Mouse (Mus musculus): ENCODE results near the gene Csrp3. TPM values are rescaled to one million over a fixed set of nuclear protein-coding genes. Genes with fewer than 3 reads are reported as not detected.
A peak's percentile ranks its signal among the peaks of the same experiment; 100 is the strongest.

Csrp3 gene
- polyA plus RNA-seq, 1 experiment from 2014 or later, result 285 TPM

GRCm38 (mm10) chr7:48812358-48812757 is 35.5 kb downstream of the Csrp3 start:
- Histone ChIP-seq H3K9ac (ENCODE audit: low read depth, low read length) (no peak overlapping the region), H3K4me1 (ENCODE audit: control insufficient read depth, insufficient read depth, low read length) (no peaks in the 10 kb centered on the region), H3K4me2 (ENCODE audit: low read depth, low read length) (no peak overlapping the region), H3K36me3 (ENCODE audit: control insufficient read depth, insufficient read depth, low read length) (peaks cover 50% of the 10 kb centered on the region), H3K27ac (replicated peaks; ENCODE audit: low read depth, low read length) (no peak overlapping the region), H3K4me3 (ENCODE audit: low read depth, low read length) (no peak overlapping the region), H3K27me3 (replicated peaks; ENCODE audit: control insufficient read depth, insufficient read depth, low read length) (no peaks in the 10 kb centered on the region), H3K9me3 (ENCODE audit: control insufficient read depth, low read length) (no peaks in the 10 kb centered on the region)
- no peak for ATAC-seq (ENCODE audit: low read depth)
- no peak for DNase-seq (ENCODE audit: low spot score)

DNA sequence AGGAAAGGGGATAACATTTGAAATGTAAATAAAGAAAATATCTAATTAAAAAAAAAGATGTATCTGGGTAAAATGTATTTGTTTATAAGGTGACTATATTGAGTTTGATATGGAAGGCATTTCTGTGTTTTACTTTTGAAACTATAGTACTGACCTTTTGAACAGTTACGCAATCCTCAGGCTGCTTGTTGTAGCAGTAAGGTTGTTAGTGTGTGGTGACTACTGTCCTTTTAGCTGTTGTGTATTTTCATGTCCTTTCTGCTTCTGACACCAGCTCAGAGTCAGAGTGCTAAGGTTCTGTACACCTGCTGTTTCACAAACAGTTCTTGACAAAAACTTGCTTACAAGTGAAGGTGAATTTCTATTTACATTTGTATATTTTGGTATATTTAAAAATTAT is 37.2 kb downstream of the Csrp3 start:
- ATAC-seq (ENCODE audit: low read depth), result no peak
- H3K4me1 ChIP-seq (ENCODE audit: control insufficient read depth, insufficient read depth, low read length), result no peaks in the 10 kb centered on the region
- H3K27ac ChIP-seq (replicated peaks; ENCODE audit: low read depth, low read length), result no peak overlapping the region
- H3K4me2 ChIP-seq (ENCODE audit: low read depth, low read length), result no peak overlapping the region
- peaks cover 54% of the 10 kb centered on the region for H3K36me3 ChIP-seq (ENCODE audit: control insufficient read depth, insufficient read depth, low read length)
- no peak overlapping the region for H3K4me3 ChIP-seq (ENCODE audit: low read depth, low read length)
- no peak for DNase-seq (ENCODE audit: low spot score)
- 88% methylated on average over 1 of the region's 1 CpGs for WGBS
- H3K27me3 ChIP-seq (replicated peaks; ENCODE audit: control insufficient read depth, insufficient read depth, low read length), result no peaks in the 10 kb centered on the region
- no peaks in the 10 kb centered on the region for H3K9me3 ChIP-seq (ENCODE audit: control insufficient read depth, low read length)
- no peak overlapping the region for H3K9ac ChIP-seq (ENCODE audit: low read depth, low read length)

DNA sequence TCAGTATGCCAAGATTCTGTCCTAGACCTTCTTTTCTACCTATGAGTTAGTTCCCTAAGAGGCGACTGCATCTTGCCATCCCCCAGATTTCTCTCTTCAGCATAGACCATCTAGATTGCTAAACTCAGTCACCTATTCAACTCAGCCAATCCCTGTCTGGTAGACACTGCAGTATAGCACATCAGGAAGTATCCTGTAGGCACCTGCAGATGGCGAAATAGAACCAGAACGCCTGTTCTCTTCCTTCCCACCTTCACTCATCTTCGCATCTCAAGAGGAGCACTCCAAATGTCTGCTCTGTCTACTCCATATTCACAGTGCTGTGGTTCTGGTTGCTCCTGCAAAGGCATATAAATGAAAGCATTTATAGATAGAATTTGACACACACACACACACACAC is 41.2 kb downstream of the Csrp3 start:
- peaks cover 71% of the 10 kb centered on the region for H3K36me3 ChIP-seq (ENCODE audit: control insufficient read depth, insufficient read depth, low read length)
- H3K9me3 ChIP-seq (ENCODE audit: control insufficient read depth, low read length), result no peaks in the 10 kb centered on the region
- WGBS, result 91% methylated on average over 4 of the region's 4 CpGs
- H3K27ac ChIP-seq (replicated peaks; ENCODE audit: low read depth, low read length), result no peak overlapping the region
- no peak overlapping the region for H3K9ac ChIP-seq (ENCODE audit: low read depth, low read length)
- DNase-seq (ENCODE audit: low spot score) (no peak), ATAC-seq (ENCODE audit: low read depth) (no peak)
- H3K4me1 ChIP-seq (ENCODE audit: control insufficient read depth, insufficient read depth, low read length), result no peaks in the 10 kb centered on the region
- H3K4me2 ChIP-seq (ENCODE audit: low read depth, low read length), result no peak overlapping the region
- no peak overlapping the region for H3K4me3 ChIP-seq (ENCODE audit: low read depth, low read length)
- H3K27me3 ChIP-seq (replicated peaks; ENCODE audit: control insufficient read depth, insufficient read depth, low read length), result no peaks in the 10 kb centered on the region

DNA sequence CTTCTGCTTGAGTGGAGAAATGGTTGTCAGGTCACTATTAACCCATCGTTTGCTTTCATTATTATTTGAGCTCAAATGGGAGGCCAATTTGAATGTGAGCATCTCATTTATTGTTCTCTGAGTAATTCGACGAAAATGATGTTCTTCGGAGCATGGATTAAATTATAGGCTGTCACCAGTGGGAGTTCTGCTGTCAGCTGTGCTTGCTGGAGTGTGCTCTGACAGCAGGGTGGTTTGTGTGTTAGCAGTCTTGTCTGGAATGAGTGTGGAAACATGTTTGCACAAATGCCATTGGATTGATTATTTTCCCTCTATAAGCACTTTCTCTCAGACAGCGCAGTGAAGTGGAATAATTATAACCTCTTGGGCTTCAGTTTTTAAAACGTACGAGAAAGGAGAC is 44.5 kb downstream of the Csrp3 start:
- H3K9me3 ChIP-seq (ENCODE audit: control insufficient read depth, low read length), result no peaks in the 10 kb centered on the region
- peaks cover 68% of the 10 kb centered on the region for H3K36me3 ChIP-seq (ENCODE audit: control insufficient read depth, insufficient read depth, low read length)
- no peaks in the 10 kb centered on the region for H3K4me1 ChIP-seq (ENCODE audit: control insufficient read depth, insufficient read depth, low read length)
- no peak for ATAC-seq (ENCODE audit: low read depth)
- DNase-seq (ENCODE audit: low spot score), result no peak
- no peak overlapping the region for H3K4me2 ChIP-seq (ENCODE audit: low read depth, low read length)
- H3K27ac ChIP-seq (replicated peaks; ENCODE audit: low read depth, low read length), result no peak overlapping the region
- no peak overlapping the region for H3K4me3 ChIP-seq (ENCODE audit: low read depth, low read length)
- H3K9ac ChIP-seq (ENCODE audit: low read depth, low read length), result no peak overlapping the region
- WGBS, result 77% methylated on average over 7 of the region's 7 CpGs
- H3K27me3 ChIP-seq (replicated peaks; ENCODE audit: control insufficient read depth, insufficient read depth, low read length), result no peaks in the 10 kb centered on the region

GRCm38 (mm10) chr7:48795130-48795529 is 52.7 kb downstream of the Csrp3 start:
- Histone ChIP-seq H3K27me3 (replicated peaks; ENCODE audit: control insufficient read depth, insufficient read depth, low read length) (no peaks in the 10 kb centered on the region), H3K36me3 (ENCODE audit: control insufficient read depth, insufficient read depth, low read length) (peaks cover 20% of the 10 kb centered on the region), H3K4me1 (ENCODE audit: control insufficient read depth, insufficient read depth, low read length) (0 out of 2 replicates have a peak, but pooled peaks cover 5% of the 10 kb centered on the region), H3K4me3 (ENCODE audit: low read depth, low read length) (no peak overlapping the region), H3K9me3 (ENCODE audit: control insufficient read depth, low read length) (no peaks in the 10 kb centered on the region), H3K27ac (replicated peaks; ENCODE audit: low read depth, low read length) (no peak overlapping the region), H3K9ac (ENCODE audit: low read depth, low read length) (no peak overlapping the region), H3K4me2 (ENCODE audit: low read depth, low read length) (no peak overlapping the region)
- DNase-seq (ENCODE audit: low spot score) (no peak), ATAC-seq (ENCODE audit: low read depth) (no peak)
- WGBS, result 86% methylated on average over 3 of the region's 3 CpGs

GRCm38 (mm10) chr7:48791412-48791811 is 56.4 kb downstream of the Csrp3 start:
- Histone ChIP-seq H3K4me2 (ENCODE audit: low read depth, low read length) (no peak overlapping the region), H3K9ac (ENCODE audit: low read depth, low read length) (no peak overlapping the region), H3K27ac (replicated peaks; ENCODE audit: low read depth, low read length) (no peak overlapping the region), H3K27me3 (replicated peaks; ENCODE audit: control insufficient read depth, insufficient read depth, low read length) (no peaks in the 10 kb centered on the region), H3K36me3 (ENCODE audit: control insufficient read depth, insufficient read depth, low read length) (peaks cover 6% of the 10 kb centered on the region; the same call in 1 of the 2 replicates), H3K4me1 (ENCODE audit: control insufficient read depth, insufficient read depth, low read length) (peaks cover 12% of the 10 kb centered on the region; the same call in 1 of the 2 replicates), H3K4me3 (ENCODE audit: low read depth, low read length) (no peak overlapping the region), H3K9me3 (ENCODE audit: control insufficient read depth, low read length) (no peaks in the 10 kb centered on the region)
- whole genome bisulfite sequencing, result 93% methylated on average over 3 of the region's 3 CpGs
- ATAC-seq (ENCODE audit: low read depth) (no peak), DNase-seq (ENCODE audit: low spot score) (no peak)

DNA sequence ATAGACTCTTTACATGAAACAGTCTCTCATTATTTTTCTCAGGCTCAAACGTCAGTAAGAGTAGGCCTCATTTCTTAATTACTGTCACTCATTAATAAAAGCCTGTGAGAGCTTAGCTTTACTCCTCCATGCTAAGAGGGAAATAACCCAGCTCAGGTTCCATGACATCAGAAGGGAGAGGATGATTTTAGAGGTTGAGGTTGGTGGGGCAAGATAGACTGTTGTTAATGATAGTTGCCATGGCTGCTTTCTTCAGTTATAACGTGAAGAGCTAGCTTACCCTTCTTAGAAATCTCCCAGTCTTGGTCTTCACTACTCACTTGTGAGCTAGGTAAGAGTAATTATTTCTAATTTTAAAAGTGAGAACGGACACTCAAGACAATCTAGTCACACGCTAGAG is 57.7 kb downstream of the Csrp3 start:
- 67% methylated on average over 4 of the region's 4 CpGs for WGBS
- no peak for ATAC-seq (ENCODE audit: low read depth)

GRCm38 (mm10) chr7:48788851-48789572 is 58.8 kb downstream of the Csrp3 start, which contains the start of gene Zdhhc13:
TSS of gene Zdhhc13 (plus strand) at chr7:48789003.
- Histone ChIP-seq H3K27me3 (replicated peaks; ENCODE audit: control insufficient read depth, insufficient read depth, low read length) (no peaks in the 10 kb centered on the region), H3K4me2 (ENCODE audit: low read depth, low read length) (peak within 1 kb of the TSS; percentile 70), H3K9me3 (ENCODE audit: control insufficient read depth, low read length) (no peaks in the 10 kb centered on the region), H3K4me1 (ENCODE audit: control insufficient read depth, insufficient read depth, low read length) (peaks cover 12% of the 10 kb centered on the region; the same call in 1 of the 2 replicates), H3K36me3 (ENCODE audit: control insufficient read depth, insufficient read depth, low read length) (no peaks in the 10 kb centered on the region), H3K9ac (ENCODE audit: low read depth, low read length) (peak within 1 kb of the TSS; percentile 79), H3K4me3 (ENCODE audit: low read depth, low read length) (peak within 1 kb of the TSS; percentile 75), H3K27ac (replicated peaks; ENCODE audit: low read depth, low read length) (peak within 1 kb of the TSS; percentile 53; the same call in 1 of the 2 replicates)
- ATAC-seq (ENCODE audit: low read depth), result peak; percentile 99
- peak; percentile 97 for DNase-seq (ENCODE audit: low spot score)
- 0% methylated on average over 24 of the region's 57 CpGs for WGBS

More for the DNA sequence above, 57.7 kb downstream of the Csrp3 start:
- peak overlapping the region; percentile 70 for H3K4me2 ChIP-seq (ENCODE audit: low read depth, low read length)
- DNase-seq (ENCODE audit: low spot score), result no peak
- peaks cover 12% of the 10 kb centered on the region; the same call in 1 of the 2 replicates for H3K4me1 ChIP-seq (ENCODE audit: control insufficient read depth, insufficient read depth, low read length)
- H3K9me3 ChIP-seq (ENCODE audit: control insufficient read depth, low read length), result no peaks in the 10 kb centered on the region
- no peaks in the 10 kb centered on the region for H3K36me3 ChIP-seq (ENCODE audit: control insufficient read depth, insufficient read depth, low read length)
- H3K9ac ChIP-seq (ENCODE audit: low read depth, low read length), result no peak overlapping the region
- no peaks in the 10 kb centered on the region for H3K27me3 ChIP-seq (replicated peaks; ENCODE audit: control insufficient read depth, insufficient read depth, low read length)
- no peak overlapping the region for H3K27ac ChIP-seq (replicated peaks; ENCODE audit: low read depth, low read length)
- no peak overlapping the region for H3K4me3 ChIP-seq (ENCODE audit: low read depth, low read length)

DNA sequence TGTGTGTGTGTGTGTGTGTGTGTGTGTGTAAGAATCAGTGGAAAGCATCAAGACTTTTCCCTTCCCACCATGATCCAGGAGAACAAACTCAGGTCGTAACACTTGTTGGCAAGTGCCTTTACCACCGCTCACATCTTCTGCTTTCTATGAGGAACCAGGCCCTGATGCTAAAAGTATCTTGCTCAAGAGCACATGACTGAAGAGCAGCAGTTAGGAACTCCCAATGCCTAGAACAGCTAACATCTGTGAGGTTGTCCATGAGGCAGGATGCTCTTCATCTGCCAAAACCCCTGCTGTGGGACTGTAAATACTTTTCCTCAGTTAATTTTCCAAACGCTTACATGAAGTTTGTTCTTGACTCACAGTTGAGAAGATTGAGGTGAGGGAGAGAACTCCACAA is 59.5 kb downstream of the Csrp3 start:
- no peak for DNase-seq (ENCODE audit: low spot score)
- Histone ChIP-seq H3K27ac (replicated peaks; ENCODE audit: low read depth, low read length) (no peak overlapping the region), H3K27me3 (replicated peaks; ENCODE audit: control insufficient read depth, insufficient read depth, low read length) (no peaks in the 10 kb centered on the region), H3K4me2 (ENCODE audit: low read depth, low read length) (peak overlapping the region; percentile 70), H3K9me3 (ENCODE audit: control insufficient read depth, low read length) (no peaks in the 10 kb centered on the region), H3K4me3 (ENCODE audit: low read depth, low read length) (peak overlapping the region; percentile 75), H3K9ac (ENCODE audit: low read depth, low read length) (no peak overlapping the region), H3K36me3 (ENCODE audit: control insufficient read depth, insufficient read depth, low read length) (no peaks in the 10 kb centered on the region), H3K4me1 (ENCODE audit: control insufficient read depth, insufficient read depth, low read length) (peaks cover 12% of the 10 kb centered on the region; the same call in 1 of the 2 replicates)
- WGBS, result 61% methylated on average over 3 of the region's 3 CpGs
- ATAC-seq (ENCODE audit: low read depth), result no peak
